Mouse (Mus musculus): ENCODE measurements around the gene Tet3. TPM values are rescaled to one million over a fixed set of nuclear protein-coding genes. Genes with fewer than 3 reads are reported as not detected.

Tet3 gene
- polyA plus RNA-seq, 1 experiment from 2014 or later: 49.9 TPM

- H3K4me2 ChIP-seq (ENCODE audit: low read depth, low read length, severe bottlenecking): peak overlapping the region; percentile 64
- H3K27ac ChIP-seq (ENCODE audit: low read depth, low read length): peak overlapping the region; percentile 95
- 4% methylated on average over 33 of the region's 33 CpGs for WGBS
- peaks cover 22% of the 10 kb centered on the region for H3K4me1 ChIP-seq (replicated peaks; ENCODE audit: control insufficient read depth, insufficient read depth, low read length)
- ATAC-seq (replicated peaks; ENCODE audit: low FRiP score) (peak; percentile 55; the same call in 1 of the 2 replicates), DNase-seq (ENCODE audit: low spot score) (peak; percentile 54)
- peak overlapping the region; percentile 97 for H3K9ac ChIP-seq (ENCODE audit: low read length)
- no peaks in the 10 kb centered on the region for H3K9me3 ChIP-seq (ENCODE audit: control insufficient read depth, low read length)
- H3K27me3 ChIP-seq (ENCODE audit: control insufficient read depth, insufficient read depth, low read length): no peaks in the 10 kb centered on the region
- no peaks in the 10 kb centered on the region; the same call in 1 of the 2 replicates for H3K36me3 ChIP-seq (ENCODE audit: control insufficient read depth, insufficient read depth, low read length)
- H3K4me3 ChIP-seq (ENCODE audit: low read depth, low read length): peak overlapping the region; percentile 89
Observed at GRCm38 (mm10) chr6:83456984-83457810, 1.7 kb downstream of the Tet3 start.

GRCm38 (mm10) chr6:83456131-83456983, 2.5 kb downstream of the Tet3 start:
- peak; percentile 89 for DNase-seq (ENCODE audit: low spot score)
- H3K4me2 ChIP-seq (ENCODE audit: low read depth, low read length, severe bottlenecking): peak overlapping the region; percentile 64
- H3K36me3 ChIP-seq (ENCODE audit: control insufficient read depth, insufficient read depth, low read length): no peaks in the 10 kb centered on the region; the same call in 1 of the 2 replicates
- H3K9me3 ChIP-seq (ENCODE audit: control insufficient read depth, low read length): no peaks in the 10 kb centered on the region
- H3K9ac ChIP-seq (ENCODE audit: low read length): peak overlapping the region; percentile 97
- peak; percentile 80 for ATAC-seq (replicated peaks; ENCODE audit: low FRiP score)
- peak overlapping the region; percentile 89 for H3K4me3 ChIP-seq (ENCODE audit: low read depth, low read length)
- H3K27me3 ChIP-seq (ENCODE audit: control insufficient read depth, insufficient read depth, low read length): no peaks in the 10 kb centered on the region
- under 1% methylated on average over 63 of the region's 105 CpGs for WGBS
- peak overlapping the region; percentile 95 for H3K27ac ChIP-seq (ENCODE audit: low read depth, low read length)
- peaks cover 22% of the 10 kb centered on the region for H3K4me1 ChIP-seq (replicated peaks; ENCODE audit: control insufficient read depth, insufficient read depth, low read length)

GRCm38 (mm10) chr6:83455328-83456130, 3.4 kb downstream of the Tet3 start:
- H3K4me1 ChIP-seq (replicated peaks; ENCODE audit: control insufficient read depth, insufficient read depth, low read length): peaks cover 22% of the 10 kb centered on the region
- WGBS: 2% methylated on average over 40 of the region's 41 CpGs
- H3K36me3 ChIP-seq (ENCODE audit: control insufficient read depth, insufficient read depth, low read length): no peaks in the 10 kb centered on the region; the same call in 1 of the 2 replicates
- H3K27me3 ChIP-seq (ENCODE audit: control insufficient read depth, insufficient read depth, low read length): no peaks in the 10 kb centered on the region
- DNase-seq (ENCODE audit: low spot score) (no peak), ATAC-seq (replicated peaks; ENCODE audit: low FRiP score) (peak; percentile 61)
- peak overlapping the region; percentile 95 for H3K27ac ChIP-seq (ENCODE audit: low read depth, low read length)
- H3K9ac ChIP-seq (ENCODE audit: low read length): peak overlapping the region; percentile 97
- H3K9me3 ChIP-seq (ENCODE audit: control insufficient read depth, low read length): no peaks in the 10 kb centered on the region
- peak overlapping the region; percentile 89 for H3K4me3 ChIP-seq (ENCODE audit: low read depth, low read length)
- H3K4me2 ChIP-seq (ENCODE audit: low read depth, low read length, severe bottlenecking): peak overlapping the region; percentile 64

GRCm38 (mm10) chr6:83453706-83454105, 5.2 kb downstream of the Tet3 start:
- peaks cover 22% of the 10 kb centered on the region for H3K4me1 ChIP-seq (replicated peaks; ENCODE audit: control insufficient read depth, insufficient read depth, low read length)
- no peaks in the 10 kb centered on the region for H3K9me3 ChIP-seq (ENCODE audit: control insufficient read depth, low read length)
- peak overlapping the region; percentile 89; the same call in 1 of the 2 replicates for H3K4me3 ChIP-seq (ENCODE audit: low read depth, low read length)
- whole genome bisulfite sequencing: 60% methylated on average over 11 of the region's 11 CpGs
- peak overlapping the region; percentile 64 for H3K4me2 ChIP-seq (ENCODE audit: low read depth, low read length, severe bottlenecking)
- DNase-seq (ENCODE audit: low spot score) (no peak), ATAC-seq (replicated peaks; ENCODE audit: low FRiP score) (no peak)
- H3K27ac ChIP-seq (ENCODE audit: low read depth, low read length): no peak overlapping the region
- H3K27me3 ChIP-seq (ENCODE audit: control insufficient read depth, insufficient read depth, low read length): no peaks in the 10 kb centered on the region
- H3K9ac ChIP-seq (ENCODE audit: low read length): peak overlapping the region; percentile 23; the same call in 1 of the 2 replicates
- H3K36me3 ChIP-seq (ENCODE audit: control insufficient read depth, insufficient read depth, low read length): no peaks in the 10 kb centered on the region; the same call in 1 of the 2 replicates

- Histone ChIP-seq H3K36me3 (ENCODE audit: control insufficient read depth, insufficient read depth, low read length) (no peaks in the 10 kb centered on the region; the same call in 1 of the 2 replicates), H3K4me2 (ENCODE audit: low read depth, low read length, severe bottlenecking) (no peak overlapping the region), H3K9ac (ENCODE audit: low read length) (no peak overlapping the region), H3K27me3 (ENCODE audit: control insufficient read depth, insufficient read depth, low read length) (no peaks in the 10 kb centered on the region), H3K27ac (ENCODE audit: low read depth, low read length) (no peak overlapping the region), H3K4me1 (replicated peaks; ENCODE audit: control insufficient read depth, insufficient read depth, low read length) (peaks cover 21% of the 10 kb centered on the region), H3K4me3 (ENCODE audit: low read depth, low read length) (no peak overlapping the region), H3K9me3 (ENCODE audit: control insufficient read depth, low read length) (no peaks in the 10 kb centered on the region)
- no peak for ATAC-seq (replicated peaks; ENCODE audit: low FRiP score)
- DNase-seq (ENCODE audit: low spot score): no peak
- WGBS: 89% methylated on average over 9 of the region's 9 CpGs
Observed at GRCm38 (mm10) chr6:83450451-83451303, 8.2 kb downstream of the Tet3 start.

GRCm38 (mm10) chr6:83449440-83449839, 9.4 kb downstream of the Tet3 start:
- no peaks in the 10 kb centered on the region for H3K27me3 ChIP-seq (ENCODE audit: control insufficient read depth, insufficient read depth, low read length)
- no peaks in the 10 kb centered on the region; the same call in 1 of the 2 replicates for H3K36me3 ChIP-seq (ENCODE audit: control insufficient read depth, insufficient read depth, low read length)
- no peak overlapping the region for H3K27ac ChIP-seq (ENCODE audit: low read depth, low read length)
- H3K9ac ChIP-seq (ENCODE audit: low read length): no peak overlapping the region
- no peak overlapping the region for H3K4me3 ChIP-seq (ENCODE audit: low read depth, low read length)
- 85% methylated on average over 3 of the region's 3 CpGs for WGBS
- DNase-seq (ENCODE audit: low spot score) (no peak), ATAC-seq (replicated peaks; ENCODE audit: low FRiP score) (no peak)
- peaks cover 12% of the 10 kb centered on the region for H3K4me1 ChIP-seq (replicated peaks; ENCODE audit: control insufficient read depth, insufficient read depth, low read length)
- no peaks in the 10 kb centered on the region for H3K9me3 ChIP-seq (ENCODE audit: control insufficient read depth, low read length)
- H3K4me2 ChIP-seq (ENCODE audit: low read depth, low read length, severe bottlenecking): no peak overlapping the region

- no peak overlapping the region for H3K4me3 ChIP-seq (ENCODE audit: low read depth, low read length)
- WGBS: 91% methylated on average over 4 of the region's 4 CpGs
- ATAC-seq (replicated peaks; ENCODE audit: low FRiP score) (no peak), DNase-seq (ENCODE audit: low spot score) (no peak)
- H3K27ac ChIP-seq (ENCODE audit: low read depth, low read length): no peak overlapping the region
- no peaks in the 10 kb centered on the region for H3K9me3 ChIP-seq (ENCODE audit: control insufficient read depth, low read length)
- H3K36me3 ChIP-seq (ENCODE audit: control insufficient read depth, insufficient read depth, low read length): no peaks in the 10 kb centered on the region; the same call in 1 of the 2 replicates
- no peak overlapping the region for H3K4me2 ChIP-seq (ENCODE audit: low read depth, low read length, severe bottlenecking)
- no peak overlapping the region for H3K9ac ChIP-seq (ENCODE audit: low read length)
- peaks cover 16% of the 10 kb centered on the region for H3K4me1 ChIP-seq (replicated peaks; ENCODE audit: control insufficient read depth, insufficient read depth, low read length)
- no peaks in the 10 kb centered on the region for H3K27me3 ChIP-seq (ENCODE audit: control insufficient read depth, insufficient read depth, low read length)
Observed at GRCm38 (mm10) chr6:83448911-83449310, 10.0 kb downstream of the Tet3 start.
